Mouse (Mus musculus) bone marrow macrophage, adult 2 months (primary cell): ENCODE results near the gene Adora3. TPM values are rescaled to one million over a fixed set of nuclear protein-coding genes. Genes with fewer than 3 reads are reported as not detected.
A peak's percentile ranks its signal among the peaks of the same experiment; 100 is the strongest.

Experiments used
- H3K27ac ChIP-seq: 2 replicates; pipeline ENCODE4 v1.5.1; 2012; ENCODE audit warnings: low read depth, low read length; ENCODE audit not compliant: insufficient read depth
- H3K4me1 ChIP-seq: 2 replicates; pipeline ENCODE4 v1.6.1; 2012; ENCODE audit warnings: low read length; ENCODE audit not compliant: control insufficient read depth, insufficient read depth
- H3K4me3 ChIP-seq: 2 replicates; pipeline ENCODE4 v1.5.1; 2012; ENCODE audit warnings: mild to moderate bottlenecking, low read length, moderate library complexity; ENCODE audit not compliant: insufficient read depth
- CTCF ChIP-seq: IDR thresholded peaks from 2 replicates; pipeline ENCODE4 v1.5.1; 2012; ENCODE audit warnings: low read depth, mild to moderate bottlenecking, low read length, moderate library complexity
- POLR2A ChIP-seq: IDR thresholded peaks from 2 replicates; pipeline ENCODE4 v1.6.1; 2012; ENCODE audit warnings: mild to moderate bottlenecking, low read depth, low read length, borderline replicate concordance
- polyA plus RNA-seq: library from polyadenylated mRNA; stranded (reverse); fragments of >200 nt; gene quantifications from 2 replicates; pipeline ENCODE4 v1.2.4, GENCODE M21; 2012; ENCODE audit not compliant: missing spikeins, insufficient read depth, insufficient read length

Adora3 gene
- polyA plus RNA-seq, result 2.6 and 2.7 TPM in 2 replicates

DNA sequence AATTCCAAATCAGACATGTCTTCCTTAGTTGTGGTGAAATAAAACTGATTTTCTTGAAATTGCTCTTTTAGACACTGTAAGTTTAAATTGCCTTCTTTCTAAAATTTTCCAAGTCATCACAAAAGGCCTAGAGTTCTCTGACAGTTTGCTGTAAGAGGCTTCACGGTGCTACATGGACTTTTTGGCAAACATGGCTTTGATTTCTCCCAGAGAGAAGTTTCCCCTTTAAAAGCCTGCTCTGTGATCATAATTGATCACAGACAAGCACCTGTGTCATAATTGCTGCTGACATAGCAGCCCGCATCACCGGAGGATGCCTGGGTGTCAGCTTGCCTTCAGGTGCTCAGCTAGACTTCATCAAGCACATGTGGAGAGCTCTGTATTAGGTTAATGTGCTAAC lies at the start of gene Adora3, which contains the start of gene Tmigd3:
Adora3 (plus strand) TSS at position 301 of the 400 bp plus-strand sequence.
Tmigd3 (plus strand) TSS at position 346 of the 400 bp plus-strand sequence.
- peaks cover 20% of the 10 kb centered on the region for H3K4me1 ChIP-seq
- no peak for TF ChIP-seq CTCF
- TF ChIP-seq POLR2A, result no peak
- no peak within 1 kb of the TSS for H3K4me3 ChIP-seq
- H3K27ac ChIP-seq, result no peak within 1 kb of the TSS

DNA sequence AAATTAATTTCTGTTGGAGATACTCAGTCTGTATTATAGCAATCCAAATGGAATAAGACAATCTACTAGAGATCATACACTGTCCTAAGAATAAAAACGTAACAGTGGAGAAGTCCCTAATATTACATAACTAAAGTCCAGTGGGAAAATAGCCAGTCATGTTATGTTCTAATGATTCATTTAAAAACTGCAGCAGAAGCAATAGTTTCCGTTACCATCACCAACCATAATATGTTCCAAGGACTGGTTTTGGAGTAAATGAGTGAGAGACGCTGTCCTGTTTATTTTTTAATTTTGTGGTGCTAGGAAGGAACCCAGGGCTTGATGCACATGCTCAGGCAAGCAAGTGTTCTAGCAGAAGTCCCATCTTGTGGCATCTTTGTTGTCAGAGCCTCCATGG lies 49.2 kb upstream of the Adora3 start:
- H3K4me1 ChIP-seq, result peaks cover 21% of the 10 kb centered on the region
- H3K27ac ChIP-seq, result no peak overlapping the region
- H3K4me3 ChIP-seq, result no peak overlapping the region
- TF ChIP-seq CTCF, result no peak
- no peak for TF ChIP-seq POLR2A

DNA sequence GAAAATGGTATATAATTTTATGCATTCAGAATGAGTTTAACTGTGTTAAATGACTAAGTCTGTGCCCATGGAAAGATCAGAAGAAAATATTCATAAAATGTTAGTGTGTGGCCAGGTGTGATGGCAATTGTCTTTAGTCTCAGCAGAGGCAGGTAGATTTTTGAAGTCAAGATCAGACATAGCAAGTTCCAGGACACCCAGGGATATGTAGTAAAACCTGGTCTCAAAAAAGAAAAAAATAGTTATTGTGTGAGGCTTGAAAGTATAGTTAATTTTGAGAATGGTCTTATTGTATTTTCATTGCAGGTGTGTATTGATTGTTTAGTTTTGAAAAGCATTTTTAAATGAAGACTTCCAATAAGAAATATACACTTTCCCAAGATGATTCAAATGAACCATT lies 47.0 kb upstream of the Adora3 start:
- Histone ChIP-seq H3K4me1 (peaks cover 21% of the 10 kb centered on the region), H3K27ac (no peak overlapping the region), H3K4me3 (no peak overlapping the region)
- TF ChIP-seq CTCF (no peak), POLR2A (no peak)

DNA sequence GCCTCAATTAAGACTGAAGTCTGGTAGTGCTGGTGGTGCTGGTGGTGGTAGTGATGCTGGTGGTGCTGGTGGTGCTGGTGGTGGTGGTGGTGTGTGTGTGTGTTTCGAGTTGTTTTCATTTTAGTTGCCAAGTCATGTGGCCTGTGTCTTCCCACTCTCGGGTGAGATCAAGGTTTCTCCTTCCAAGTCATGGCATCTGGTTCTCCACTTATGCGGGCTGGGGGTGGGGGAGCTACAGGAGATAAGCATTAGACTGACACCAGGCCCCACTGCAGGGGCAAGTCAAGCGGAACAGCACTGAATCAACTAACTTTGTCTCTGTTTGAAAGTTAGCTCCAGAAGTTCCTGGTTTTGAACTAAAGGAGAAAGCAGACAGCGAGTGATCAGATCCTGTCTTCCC lies 46.6 kb upstream of the Adora3 start:
- H3K4me1 ChIP-seq, result peaks cover 21% of the 10 kb centered on the region
- TF ChIP-seq POLR2A (no peak), CTCF (no peak)
- H3K27ac ChIP-seq, result no peak overlapping the region
- H3K4me3 ChIP-seq, result no peak overlapping the region

DNA sequence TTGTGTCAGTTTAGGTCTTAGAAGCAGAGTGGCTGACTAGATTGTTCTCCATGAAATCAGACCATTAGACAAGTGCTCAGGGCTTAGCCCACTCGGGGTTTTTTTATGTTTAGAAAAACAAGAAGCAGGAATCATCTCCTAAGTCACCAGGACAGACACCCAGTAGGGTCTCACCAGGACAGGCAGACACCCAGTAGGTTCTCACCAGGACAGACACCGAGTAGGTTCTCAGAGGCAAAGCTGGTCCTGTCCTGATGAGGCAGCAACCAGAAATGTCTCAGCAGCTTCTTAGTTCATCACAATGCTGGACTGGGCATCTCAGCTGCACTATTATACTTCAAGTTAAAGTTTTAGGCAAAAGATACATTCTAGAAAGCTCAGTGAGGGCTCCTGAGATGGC lies 46.0 kb upstream of the Adora3 start:
- H3K4me1 ChIP-seq, result peaks cover 21% of the 10 kb centered on the region
- TF ChIP-seq POLR2A, result no peak
- TF ChIP-seq CTCF, result no peak
- peak overlapping the region; percentile 20 for H3K27ac ChIP-seq
- H3K4me3 ChIP-seq, result no peak overlapping the region

DNA sequence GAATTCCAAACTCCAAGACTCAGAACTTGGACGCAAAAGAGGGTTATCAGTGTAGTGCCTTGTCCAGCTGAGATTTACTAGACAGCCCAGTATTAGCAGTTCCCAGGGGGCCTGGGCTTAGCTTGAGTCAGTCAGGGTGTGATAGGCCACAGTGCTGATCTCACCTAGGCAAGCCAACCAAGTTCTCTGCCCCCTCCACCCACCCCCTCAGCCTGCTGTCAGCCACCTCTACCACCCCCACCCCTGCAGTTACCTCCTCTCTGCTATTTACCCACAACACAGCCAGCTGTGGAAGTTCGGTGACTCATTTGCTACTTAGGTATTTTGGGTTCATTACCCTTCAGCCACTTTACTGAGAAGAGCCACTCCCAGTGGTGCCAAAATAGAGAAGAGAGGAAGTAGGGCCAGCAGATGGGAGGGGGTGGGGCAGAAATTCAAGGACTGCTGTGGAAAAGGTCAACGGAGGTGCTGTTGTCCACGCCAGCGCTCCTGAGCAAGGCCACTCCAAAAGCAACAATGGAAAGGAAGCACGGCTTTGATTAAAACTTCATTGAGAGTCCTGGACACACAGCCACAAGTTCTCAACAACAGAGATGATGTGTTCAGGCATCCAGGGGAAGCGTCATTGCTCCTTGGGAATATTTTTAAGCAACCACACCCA lies 45.0 kb upstream of the Adora3 start:
- TF ChIP-seq POLR2A (no peak), CTCF (no peak)
- H3K27ac ChIP-seq, result peak overlapping the region; percentile 62
- H3K4me3 ChIP-seq, result no peak overlapping the region
- peaks cover 21% of the 10 kb centered on the region for H3K4me1 ChIP-seq

DNA sequence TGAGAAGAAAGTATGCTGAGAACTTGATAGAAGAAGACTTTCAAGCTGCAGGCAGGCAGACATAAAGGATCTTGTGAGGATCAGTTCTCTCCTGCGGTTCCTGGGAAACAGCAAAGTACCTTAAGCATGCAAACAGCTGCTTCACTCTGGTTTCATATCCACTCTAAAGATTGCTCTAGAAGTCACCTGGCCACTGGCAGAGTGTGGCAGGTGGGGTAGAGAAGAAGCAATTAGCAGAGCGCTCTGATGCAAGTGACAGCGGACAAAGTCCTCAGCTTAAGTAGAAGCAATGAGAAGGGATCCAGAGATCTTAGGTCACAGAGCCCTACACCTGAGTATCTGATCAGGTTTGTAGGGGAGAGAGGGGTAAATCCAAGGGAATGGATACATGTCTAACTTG lies 39.1 kb upstream of the Adora3 start:
- Histone ChIP-seq H3K4me1 (peaks cover 3% of the 10 kb centered on the region; the same call in 1 of the 2 replicates), H3K4me3 (no peak overlapping the region), H3K27ac (no peak overlapping the region)
- TF ChIP-seq POLR2A, result no peak
- no peak for TF ChIP-seq CTCF

DNA sequence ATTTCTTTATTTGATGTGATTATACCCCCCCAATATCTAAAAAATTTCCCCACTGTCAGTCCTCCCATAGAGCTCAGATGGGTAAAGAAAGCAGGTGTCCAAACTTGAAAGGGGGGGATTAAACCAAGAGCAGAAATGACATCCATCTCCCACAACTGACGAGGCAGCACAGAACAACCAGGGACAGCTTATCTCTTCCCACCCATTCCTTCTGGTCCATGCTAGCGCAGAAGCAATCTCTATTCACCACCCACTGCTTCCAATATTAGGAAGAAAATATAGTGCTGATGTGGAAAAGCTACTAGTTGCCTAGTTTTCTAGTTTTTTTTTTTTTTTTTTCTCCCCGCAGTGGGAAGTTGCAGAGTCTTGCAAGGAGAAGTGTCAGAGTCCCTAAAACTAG lies 34.8 kb upstream of the Adora3 start:
- no peak overlapping the region for H3K4me3 ChIP-seq
- H3K4me1 ChIP-seq, result peaks cover 17% of the 10 kb centered on the region
- TF ChIP-seq POLR2A, result no peak
- TF ChIP-seq CTCF, result no peak
- H3K27ac ChIP-seq, result no peak overlapping the region

DNA sequence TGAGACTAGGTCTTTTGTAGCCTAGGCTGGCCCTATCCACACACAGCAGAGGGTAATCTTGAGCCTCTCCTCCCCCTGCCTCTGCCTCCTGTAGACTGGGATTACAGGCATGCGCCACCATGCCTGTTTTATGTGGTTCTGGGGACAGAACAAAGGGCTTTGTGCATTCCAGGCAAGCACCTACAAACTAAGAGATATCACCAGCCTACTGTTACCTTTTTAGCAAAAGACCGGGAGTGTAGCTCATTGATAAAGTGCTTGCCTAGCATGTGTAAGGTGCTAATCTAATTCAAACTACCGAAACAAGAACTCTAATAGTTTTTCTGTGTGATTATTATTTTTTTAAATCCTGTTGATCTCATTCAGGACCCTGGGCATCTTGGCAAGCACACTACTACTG lies 33.8 kb upstream of the Adora3 start:
- H3K27ac ChIP-seq, result no peak overlapping the region
- no peak overlapping the region for H3K4me3 ChIP-seq
- H3K4me1 ChIP-seq, result peaks cover 26% of the 10 kb centered on the region
- TF ChIP-seq POLR2A (no peak), CTCF (no peak)

DNA sequence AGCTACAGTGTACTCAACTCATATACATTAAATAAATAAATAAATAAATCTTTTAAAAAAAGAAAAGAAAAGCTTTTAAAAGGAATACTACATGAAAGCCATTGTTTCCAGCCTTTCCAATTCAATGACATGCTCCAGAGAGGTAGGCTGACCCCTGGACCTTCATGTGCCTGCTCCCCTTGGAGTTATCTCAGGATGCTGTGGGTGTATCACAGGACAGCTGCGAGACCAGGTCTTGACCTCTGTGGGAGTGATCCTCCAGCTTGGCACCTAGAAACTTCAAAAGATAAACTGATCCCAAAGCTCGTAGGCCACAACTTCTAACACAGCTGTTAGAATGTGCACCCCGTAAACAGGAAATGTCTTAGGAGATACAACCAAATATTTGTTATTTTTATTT lies 32.0 kb upstream of the Adora3 start:
- Histone ChIP-seq H3K27ac (no peak overlapping the region), H3K4me3 (no peak overlapping the region), H3K4me1 (peaks cover 28% of the 10 kb centered on the region)
- TF ChIP-seq CTCF (no peak), POLR2A (no peak)
